Mouse (Mus musculus) neural tube, embryonic 13.5 days (tissue): Measurements from ENCODE around the gene Cers6. TPM values are rescaled to one million over a fixed set of nuclear protein-coding genes. Genes with fewer than 3 reads are reported as not detected.

ENCODE experiments used
- ATAC-seq: fragments of 200-750 bp; cut with Nextera tagmentation; 2 replicates; pipeline ENCODE4 v1.8.0; 2017; ENCODE audit warnings: low read depth, mild to moderate bottlenecking, moderate TSS enrichment, moderate library complexity
- H3K27ac ChIP-seq: fragments of 300-500 bp; sonication (generic); replicated peaks from 2 replicates; pipeline ENCODE4 v1.5.1; 2015; ENCODE audit warnings: moderate library complexity, mild to moderate bottlenecking, inconsistent platforms
- H3K27me3 ChIP-seq: fragments of 300-500 bp; sonication (generic); 2 replicates; pipeline ENCODE4 v1.6.1; 2015; ENCODE audit warnings: mild to moderate bottlenecking, inconsistent platforms
- H3K36me3 ChIP-seq: fragments of 300-500 bp; sonication (generic); 2 replicates; pipeline ENCODE4 v1.6.1; 2015; ENCODE audit warnings: mild to moderate bottlenecking, inconsistent platforms
- H3K4me1 ChIP-seq: fragments of 300-500 bp; sonication (generic); replicated peaks from 2 replicates; pipeline ENCODE4 v1.6.1; 2015; ENCODE audit warnings: inconsistent platforms
- H3K4me2 ChIP-seq: fragments of 300-500 bp; sonication (generic); 2 replicates; pipeline ENCODE4 v1.6.1; 2015; ENCODE audit warnings: inconsistent platforms, mild to moderate bottlenecking, moderate library complexity
- H3K4me3 ChIP-seq: fragments of 300-500 bp; sonication (generic); 2 replicates; pipeline ENCODE4 v1.5.1; 2015; ENCODE audit warnings: mild to moderate bottlenecking, inconsistent platforms
- H3K9ac ChIP-seq: fragments of 300-500 bp; sonication (generic); 2 replicates; pipeline ENCODE4 v1.6.1; 2015; ENCODE audit warnings: moderate library complexity, mild to moderate bottlenecking, inconsistent platforms
- H3K9me3 ChIP-seq: fragments of 300-500 bp; sonication (generic); 2 replicates; pipeline ENCODE4 v1.6.1; 2016; ENCODE audit warnings: inconsistent platforms
- WGBS: fragments of 180-500 bp; shearing (Covaris S2); methylation state at CpG from one replicate; pipeline ENCODE4 v1.1.7; 2015; 5-methylcytosine and 5-hydroxymethylcytosine counted together
- polyA plus RNA-seq: library from polyadenylated mRNA; unstranded; fragments of >200 nt; fragmentation: Nextera tagmentation; extraction: Ambion mirVana; gene quantifications from 2 replicates; pipeline ENCODE4 v1.2.1, GENCODE M21; 2015

The Cers6 gene
- polyA plus RNA-seq, 1 experiment from 2014 or later = 60.3 TPM

DNA sequence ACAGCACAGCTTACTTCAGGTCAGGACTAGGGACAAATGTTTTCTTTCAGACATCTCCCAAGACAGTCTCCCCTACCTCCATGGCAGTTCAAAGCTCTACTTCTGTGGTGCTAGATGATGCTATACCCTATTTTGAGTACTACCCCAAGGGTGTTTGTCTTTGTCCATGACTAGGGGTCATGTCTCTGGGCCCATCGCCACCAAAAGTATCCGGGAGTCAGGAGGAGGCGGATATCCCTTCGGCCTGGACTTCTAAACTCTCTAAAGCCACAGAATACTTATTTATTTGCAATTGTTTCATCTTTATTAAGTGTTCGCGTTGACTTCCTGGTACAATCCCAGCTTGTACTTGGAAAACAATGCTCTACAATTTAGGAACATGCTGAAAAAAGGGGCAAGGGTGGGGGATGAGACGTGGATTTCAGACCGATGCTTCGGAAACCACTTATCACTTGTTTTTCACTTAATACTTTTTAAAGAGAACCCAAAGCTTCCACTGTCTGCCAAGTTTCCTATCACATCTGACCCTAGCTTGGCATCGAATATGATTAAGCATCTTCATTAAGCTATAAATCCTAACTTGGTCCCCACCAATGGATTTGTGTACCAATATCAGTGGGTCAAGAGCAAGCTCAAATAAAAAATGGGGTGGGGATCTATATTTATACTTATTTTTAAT, 276.3 kb downstream of the Cers6 start:
- Histone ChIP-seq H3K4me1 (peaks cover 3% of the 10 kb centered on the region; the same call in 1 of the 2 replicates), H3K4me3 (no peak overlapping the region), H3K27me3 (no peaks in the 10 kb centered on the region), H3K9me3 (no peaks in the 10 kb centered on the region), H3K9ac (no peak overlapping the region), H3K4me2 (no peak overlapping the region), H3K27ac (no peak overlapping the region), H3K36me3 (no peaks in the 10 kb centered on the region)
- no peak for ATAC-seq
- 91% methylated on average over 10 of the region's 10 CpGs for WGBS

DNA sequence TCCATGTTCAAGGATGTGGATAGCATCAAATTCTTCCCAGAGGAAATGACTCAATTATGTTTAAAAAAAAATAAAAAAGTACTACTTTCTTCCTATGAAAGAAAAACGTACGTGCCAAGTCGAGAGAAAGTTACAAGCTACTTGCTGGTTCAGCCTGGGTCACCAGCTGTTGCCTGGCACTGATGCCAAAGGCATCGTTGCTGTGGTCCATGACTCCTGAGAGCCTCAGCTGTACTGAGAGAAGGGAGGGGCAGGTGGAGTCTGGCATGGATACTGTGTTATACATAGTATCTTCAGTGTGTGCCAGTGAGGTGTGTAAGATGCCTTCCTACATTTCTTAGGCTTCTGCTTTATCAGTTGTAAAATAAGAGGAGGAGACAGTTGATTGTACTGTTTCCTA, 277.5 kb downstream of the Cers6 start:
- no peak for ATAC-seq
- 62% methylated on average over 4 of the region's 4 CpGs for WGBS

GRCm38 (mm10) chr2:69140215-69140614, 279.0 kb downstream of the Cers6 start:
- Histone ChIP-seq H3K27me3 (no peaks in the 10 kb centered on the region), H3K9ac (no peak overlapping the region), H3K36me3 (no peaks in the 10 kb centered on the region), H3K9me3 (no peaks in the 10 kb centered on the region), H3K4me2 (no peak overlapping the region), H3K27ac (no peak overlapping the region), H3K4me3 (no peak overlapping the region), H3K4me1 (peaks cover 7% of the 10 kb centered on the region; the same call in 1 of the 2 replicates)
- no peak for ATAC-seq
- 76% methylated on average over 2 of the region's 2 CpGs for WGBS

More for the DNA sequence above, 277.5 kb downstream of the Cers6 start:
- Histone ChIP-seq H3K4me2 (no peak overlapping the region), H3K27me3 (no peaks in the 10 kb centered on the region), H3K9ac (no peak overlapping the region), H3K4me3 (no peak overlapping the region), H3K27ac (no peak overlapping the region), H3K36me3 (no peaks in the 10 kb centered on the region), H3K4me1 (peaks cover 3% of the 10 kb centered on the region; the same call in 1 of the 2 replicates), H3K9me3 (no peaks in the 10 kb centered on the region)

- H3K4me1 ChIP-seq = peaks cover 7% of the 10 kb centered on the region; the same call in 1 of the 2 replicates
- H3K27me3 ChIP-seq = no peaks in the 10 kb centered on the region
- H3K9ac ChIP-seq = no peak overlapping the region
- 69% methylated on average over 4 of the region's 4 CpGs for WGBS
- no peaks in the 10 kb centered on the region for H3K36me3 ChIP-seq
- no peak overlapping the region for H3K27ac ChIP-seq
- no peaks in the 10 kb centered on the region for H3K9me3 ChIP-seq
- ATAC-seq = no peak
- no peak overlapping the region for H3K4me2 ChIP-seq
- H3K4me3 ChIP-seq = no peak overlapping the region
These were observed 279.6 kb downstream of the Cers6 start for GRCm38 (mm10) chr2:69140816-69141215.

DNA sequence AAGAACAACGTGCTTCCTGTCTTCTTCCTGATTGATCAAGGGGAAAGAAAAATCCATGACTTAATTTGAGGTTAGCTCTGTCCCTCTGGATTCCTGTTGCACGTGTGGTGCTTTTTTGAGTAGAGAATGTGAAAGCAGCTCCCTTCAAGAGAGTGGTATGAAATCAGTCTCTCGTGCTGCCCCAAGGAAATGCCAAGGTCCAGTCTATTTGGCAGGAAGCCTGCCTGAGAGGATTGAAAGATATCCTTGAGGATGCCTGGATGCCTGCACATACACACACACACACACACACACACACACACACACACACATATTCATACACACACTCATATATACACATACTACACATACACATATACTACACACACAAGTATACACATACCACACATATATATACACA, 287.4 kb downstream of the Cers6 start:
- H3K27ac ChIP-seq = no peak overlapping the region
- H3K9me3 ChIP-seq = no peaks in the 10 kb centered on the region
- WGBS = 69% methylated on average over 3 of the region's 3 CpGs
- H3K4me1 ChIP-seq = peaks cover 7% of the 10 kb centered on the region; the same call in 1 of the 2 replicates
- no peaks in the 10 kb centered on the region for H3K27me3 ChIP-seq
- no peak for ATAC-seq
- no peak overlapping the region for H3K4me2 ChIP-seq
- no peak overlapping the region for H3K4me3 ChIP-seq
- no peak overlapping the region for H3K9ac ChIP-seq
- H3K36me3 ChIP-seq = no peaks in the 10 kb centered on the region

DNA sequence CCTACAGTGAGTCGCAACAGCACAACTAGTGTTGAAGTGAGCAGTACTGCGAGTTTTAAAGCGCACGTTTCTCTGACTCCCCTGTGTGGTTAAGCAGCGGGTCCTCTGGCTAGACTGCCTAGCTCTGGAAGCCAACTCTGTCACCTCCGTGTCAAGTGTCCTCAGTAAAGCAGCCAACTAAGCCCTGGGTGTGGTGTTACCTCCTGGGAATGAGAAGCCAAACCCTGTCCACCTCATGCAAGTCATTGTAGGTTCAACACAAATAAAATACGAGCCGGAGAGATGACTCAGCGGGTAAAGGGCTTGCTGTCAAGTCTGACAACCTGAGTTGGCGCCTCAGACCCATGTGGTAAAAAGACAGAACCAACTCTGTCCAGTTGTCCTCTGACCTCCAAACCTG, 287.9 kb downstream of the Cers6 start:
- no peak overlapping the region for H3K27ac ChIP-seq
- H3K4me3 ChIP-seq = no peak overlapping the region
- 92% methylated on average over 10 of the region's 10 CpGs for WGBS
- no peak overlapping the region for H3K4me2 ChIP-seq
- no peak for ATAC-seq
- H3K9me3 ChIP-seq = no peaks in the 10 kb centered on the region
- H3K4me1 ChIP-seq = peaks cover 7% of the 10 kb centered on the region; the same call in 1 of the 2 replicates
- no peaks in the 10 kb centered on the region for H3K27me3 ChIP-seq
- no peak overlapping the region for H3K9ac ChIP-seq
- no peaks in the 10 kb centered on the region for H3K36me3 ChIP-seq

DNA sequence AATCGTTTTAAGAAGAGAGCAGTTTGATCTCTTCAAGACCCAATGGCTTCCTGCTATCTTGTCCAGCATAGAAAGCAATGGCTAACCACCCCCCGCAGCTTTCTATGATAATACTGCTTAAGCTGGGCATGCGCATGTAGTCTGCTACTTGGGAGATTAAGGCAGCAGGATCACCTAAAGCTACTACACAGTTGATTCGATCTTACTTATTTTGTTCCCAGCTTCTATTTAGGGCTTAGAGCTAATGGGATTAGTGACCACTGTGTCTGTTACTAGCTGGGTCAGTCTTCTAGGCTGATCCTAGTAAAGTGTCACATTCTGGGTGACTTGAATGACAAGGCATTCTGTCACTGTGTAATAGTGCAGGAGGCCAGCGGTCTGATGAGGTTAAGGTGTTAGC, 289.6 kb downstream of the Cers6 start:
- Histone ChIP-seq H3K9me3 (no peaks in the 10 kb centered on the region), H3K27me3 (no peaks in the 10 kb centered on the region), H3K27ac (no peak overlapping the region), H3K4me1 (peaks cover 3% of the 10 kb centered on the region; the same call in 1 of the 2 replicates), H3K4me2 (no peak overlapping the region), H3K36me3 (no peaks in the 10 kb centered on the region), H3K9ac (no peak overlapping the region), H3K4me3 (no peak overlapping the region)
- WGBS = 89% methylated on average over 5 of the region's 5 CpGs
- ATAC-seq = no peak

DNA sequence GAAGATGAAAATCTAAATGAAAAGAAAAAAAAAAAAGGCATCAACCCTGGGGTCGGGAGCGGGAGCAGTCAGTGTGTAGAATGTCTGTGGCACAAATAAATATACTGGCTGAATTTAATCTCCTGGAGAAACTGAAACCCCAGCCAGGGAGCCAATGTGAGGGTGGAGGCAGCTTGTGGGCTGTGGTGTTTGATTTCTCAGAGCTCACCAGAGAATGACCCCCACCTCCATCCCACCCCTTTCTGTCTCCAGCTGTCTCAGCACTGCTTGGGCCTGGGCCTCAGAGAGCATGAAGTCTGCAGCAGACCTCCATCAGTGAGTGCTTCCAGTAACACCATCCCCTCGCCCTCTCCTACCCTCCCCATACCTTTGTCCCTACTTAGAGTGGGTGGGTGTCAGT, 294.6 kb downstream of the Cers6 start:
- WGBS = 65% methylated on average over 3 of the region's 3 CpGs
- H3K4me3 ChIP-seq = no peak overlapping the region
- no peak overlapping the region for H3K27ac ChIP-seq
- H3K9me3 ChIP-seq = no peaks in the 10 kb centered on the region
- no peaks in the 10 kb centered on the region for H3K27me3 ChIP-seq
- peaks cover 3% of the 10 kb centered on the region; the same call in 1 of the 2 replicates for H3K4me1 ChIP-seq
- H3K4me2 ChIP-seq = no peak overlapping the region
- H3K36me3 ChIP-seq = no peaks in the 10 kb centered on the region
- H3K9ac ChIP-seq = no peak overlapping the region
- ATAC-seq = no peak

DNA sequence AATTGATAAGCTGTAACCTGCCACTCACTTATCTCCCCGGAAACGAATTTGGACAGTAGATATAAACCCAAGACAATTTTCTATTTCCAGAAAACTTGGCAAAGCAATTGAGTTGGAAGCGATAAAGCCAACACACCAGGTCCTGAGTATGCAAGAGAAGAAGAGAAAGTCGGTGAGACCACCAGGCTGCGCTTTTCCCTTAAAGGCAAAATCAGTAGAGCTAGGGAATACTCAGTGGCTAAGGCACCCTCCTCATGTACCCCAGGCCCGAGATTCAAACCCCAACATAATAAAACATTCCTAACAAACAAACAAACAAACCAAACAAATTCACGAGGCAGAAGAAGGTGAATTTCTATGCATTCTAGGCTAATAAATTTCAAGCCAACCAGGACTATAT, 295.0 kb downstream of the Cers6 start:
- Histone ChIP-seq H3K4me3 (no peak overlapping the region), H3K36me3 (no peaks in the 10 kb centered on the region), H3K9me3 (no peaks in the 10 kb centered on the region), H3K4me1 (peaks cover 3% of the 10 kb centered on the region; the same call in 1 of the 2 replicates), H3K4me2 (no peak overlapping the region), H3K27me3 (no peaks in the 10 kb centered on the region), H3K27ac (no peak overlapping the region), H3K9ac (no peak overlapping the region)
- 72% methylated on average over 7 of the region's 7 CpGs for WGBS
- no peak for ATAC-seq

DNA sequence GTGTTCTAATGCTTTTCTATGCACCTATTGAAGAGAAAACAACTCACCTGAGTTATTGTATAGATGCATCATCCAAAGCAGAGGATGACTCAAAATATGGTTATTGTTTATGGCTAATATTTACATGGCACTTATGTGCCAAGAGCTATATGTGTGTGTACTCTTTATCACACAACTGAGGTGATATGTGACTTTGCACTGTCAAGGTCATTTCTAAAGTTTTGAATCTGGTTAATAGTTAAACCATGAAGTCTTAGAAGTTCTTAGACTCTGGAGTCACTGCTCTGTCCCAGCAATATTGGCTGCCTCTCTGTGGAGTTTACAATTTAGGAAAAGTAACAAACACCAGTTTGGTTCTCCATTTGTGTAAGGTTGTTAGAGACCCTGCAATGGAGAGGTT, 297.7 kb downstream of the Cers6 start:
- Histone ChIP-seq H3K36me3 (no peaks in the 10 kb centered on the region), H3K27ac (no peak overlapping the region), H3K9ac (no peak overlapping the region), H3K9me3 (no peaks in the 10 kb centered on the region), H3K4me3 (no peak overlapping the region), H3K27me3 (no peaks in the 10 kb centered on the region), H3K4me1 (0 out of 2 replicates have a peak, but pooled peaks cover 5% of the 10 kb centered on the region), H3K4me2 (no peak overlapping the region)
- ATAC-seq = no peak

Other genes starting within 250 kb of the Cers6 start
- not detected in 2 replicates for gene 4932414N04Rik, start 205.0 kb upstream of the Cers6 start, polyA plus RNA-seq